Mouse (Mus musculus) CH12.LX (cell line): ENCODE data around the gene Bcl2l12. TPM values are rescaled to one million over a fixed set of nuclear protein-coding genes. Genes with fewer than 3 reads are reported as not detected.

ENCODE experiments used
- DNase-seq: peaks from one replicate; pipeline ENCODE4 v3.0.0-alpha.2; 2013; ENCODE audit errors: extremely low read depth
- H3K27ac ChIP-seq: 2 replicates; pipeline ENCODE4 v1.5.1; 2012; ENCODE audit warnings: low read depth, mild to moderate bottlenecking, control low read depth, moderate library complexity; ENCODE audit not compliant: insufficient read depth
- H3K27me3 ChIP-seq: replicated peaks from 2 replicates; pipeline ENCODE3; 2012; ENCODE audit warnings: inconsistent platforms
- H3K36me3 ChIP-seq, 2 experiments: replicated peaks in 1 of 2; 2 replicates each; pipeline versions ENCODE3 to v1.6.1; 2012; ENCODE audit warnings: inconsistent platforms in 1 of 2, low read length in 1 of 2, mild to moderate bottlenecking in 1 of 2, mixed read lengths in 1 of 2, moderate library complexity in 1 of 2; ENCODE audit not compliant: control insufficient read depth in 1 of 2, insufficient read depth in 1 of 2
- H3K4me1 ChIP-seq, 2 experiments: 2 replicates each; pipeline ENCODE4 v1.6.1; 2012; ENCODE audit warnings: inconsistent platforms in 1 of 2, moderate library complexity in 1 of 2; ENCODE audit not compliant: insufficient read depth in 2 of 2, control insufficient read depth in 1 of 2
- H3K4me2 ChIP-seq: 2 replicates; pipeline ENCODE4 v1.6.1; 2012; ENCODE audit warnings: low read depth, mild to moderate bottlenecking, control low read depth; ENCODE audit not compliant: poor library complexity, insufficient read depth, severe bottlenecking
- H3K4me3 ChIP-seq, 3 experiments: fragments of 150-350 bp in 1 of 3; sonication (generic) in 1 of 3; replicated peaks in 1 of 3; 2 replicates each; pipeline versions ENCODE3 to v1.5.1; 2011 to 2012; ENCODE audit warnings: low read depth in 2 of 3, low read length in 2 of 3, mild to moderate bottlenecking in 2 of 3, moderate library complexity in 2 of 3, control low read depth in 1 of 3, improper control_type of control experiment in 1 of 3, inconsistent platforms in 1 of 3, mixed read lengths in 1 of 3; ENCODE audit not compliant: poor library complexity in 1 of 3
- H3K79me2 ChIP-seq: replicated peaks from 2 replicates; pipeline ENCODE4 v1.6.1; 2012; ENCODE audit warnings: mild to moderate bottlenecking, moderate library complexity; ENCODE audit not compliant: control insufficient read depth, poor library complexity, insufficient read depth, severe bottlenecking; ENCODE audit errors: extremely low read depth
- H3K9ac ChIP-seq: 2 replicates; pipeline ENCODE4 v1.6.1; 2012; ENCODE audit warnings: low read depth, mild to moderate bottlenecking, control low read depth, moderate library complexity; ENCODE audit not compliant: insufficient read depth
- H3K9me3 ChIP-seq: replicated peaks from 2 replicates; pipeline ENCODE3; 2012; ENCODE audit warnings: low read length, inconsistent platforms, mixed read lengths
- BHLHE40 ChIP-seq: IDR thresholded peaks from 2 replicates; pipeline ENCODE4 v1.6.1; 2011; ENCODE audit warnings: mild to moderate bottlenecking, low read depth, low read length, improper control_type of control experiment
- CHD1 ChIP-seq: IDR thresholded peaks from 2 replicates; pipeline ENCODE4 v1.6.1; 2012; ENCODE audit warnings: low read depth, low read length, improper control_type of control experiment, inconsistent platforms
- CHD2 ChIP-seq: IDR thresholded peaks from 2 replicates; pipeline ENCODE4 v1.6.1; 2011; ENCODE audit warnings: low read length, improper control_type of control experiment
- CTCF ChIP-seq, 2 experiments: IDR thresholded peaks in 1 of 2; conservative IDR thresholded peaks in 1 of 2; 2 replicates each; pipeline ENCODE4 v1.5.1; 2011 to 2012; ENCODE audit warnings: low read depth in 2 of 2, low read length in 2 of 2, improper control_type of control experiment in 1 of 2, inconsistent platforms in 1 of 2, mild to moderate bottlenecking in 1 of 2, moderate library complexity in 1 of 2
- E2F4 ChIP-seq: IDR thresholded peaks from 2 replicates; pipeline ENCODE4 v1.6.1; 2011; ENCODE audit warnings: low read depth, low read length, improper control_type of control experiment; ENCODE audit not compliant: insufficient replicate concordance
- ELF1 ChIP-seq: IDR thresholded peaks from 2 replicates; pipeline ENCODE4 v1.6.1; 2014; ENCODE audit warnings: low read depth, mild to moderate bottlenecking, inconsistent platforms, low read length, improper control_type of control experiment
- EP300 ChIP-seq: IDR thresholded peaks from 2 replicates; pipeline ENCODE4 v1.6.1; 2011; ENCODE audit warnings: low read length, improper control_type of control experiment
- ETS1 ChIP-seq: conservative IDR thresholded peaks from 2 replicates; pipeline ENCODE4 v1.6.1; 2012; ENCODE audit warnings: low read depth, mild to moderate bottlenecking, inconsistent platforms, low read length, improper control_type of control experiment, moderate library complexity
- HCFC1 ChIP-seq: IDR thresholded peaks from 2 replicates; pipeline ENCODE4 v1.6.1; 2012; ENCODE audit warnings: low read depth, mild to moderate bottlenecking, inconsistent platforms, low read length, improper control_type of control experiment
- IRF4 ChIP-seq: IDR thresholded peaks from 2 replicates; pipeline ENCODE4 v1.6.1; 2014; ENCODE audit warnings: low read depth, mild to moderate bottlenecking, inconsistent platforms, low read length, improper control_type of control experiment
- JUN ChIP-seq: IDR thresholded peaks from 2 replicates; pipeline ENCODE4 v1.6.1; 2011; ENCODE audit warnings: low read depth, mild to moderate bottlenecking, low read length, improper control_type of control experiment, moderate library complexity; ENCODE audit not compliant: insufficient read depth
- KAT2A ChIP-seq: IDR thresholded peaks from 2 replicates; pipeline ENCODE4 v1.6.1; 2012; ENCODE audit warnings: low read length, improper control_type of control experiment, inconsistent platforms; ENCODE audit not compliant: insufficient replicate concordance
- MAFK ChIP-seq: IDR thresholded peaks from 2 replicates; pipeline ENCODE4 v1.6.1; 2011; ENCODE audit warnings: low read length, improper control_type of control experiment; ENCODE audit not compliant: insufficient replicate concordance
- MAX ChIP-seq: IDR thresholded peaks from 2 replicates; pipeline ENCODE4 v1.6.1; 2011; ENCODE audit warnings: low read length, improper control_type of control experiment
- MEF2A ChIP-seq: IDR thresholded peaks from 2 replicates; pipeline ENCODE4 v1.6.1; 2014; ENCODE audit warnings: low read depth, mild to moderate bottlenecking, inconsistent platforms, low read length, improper control_type of control experiment, borderline replicate concordance
- MXI1 ChIP-seq: IDR thresholded peaks from 2 replicates; pipeline ENCODE4 v1.6.1; 2011; ENCODE audit warnings: mild to moderate bottlenecking, low read depth, low read length, improper control_type of control experiment
- NELFE ChIP-seq: IDR thresholded peaks from 2 replicates; pipeline ENCODE4 v1.6.1; 2011; ENCODE audit warnings: low read depth, low read length, improper control_type of control experiment
- NRF1 ChIP-seq: IDR thresholded peaks from 2 replicates; pipeline ENCODE4 v1.6.1; 2014; ENCODE audit warnings: low read depth, mild to moderate bottlenecking, inconsistent platforms, low read length, improper control_type of control experiment, moderate library complexity
- PAX5 ChIP-seq: IDR thresholded peaks from 2 replicates; pipeline ENCODE4 v1.6.1; 2012; ENCODE audit warnings: low read length, inconsistent platforms, mixed read lengths
- POLR2A ChIP-seq: IDR thresholded peaks from 2 replicates; pipeline ENCODE4 v1.6.1; 2011; ENCODE audit warnings: low read depth, mild to moderate bottlenecking, improper control_type of control experiment, low read length
- POLR2AphosphoS2 ChIP-seq: IDR thresholded peaks from 2 replicates; pipeline ENCODE4 v1.6.1; 2011; ENCODE audit warnings: low read depth, low read length, improper control_type of control experiment
- RAD21 ChIP-seq: IDR thresholded peaks from 2 replicates; pipeline ENCODE4 v1.6.1; 2011; ENCODE audit warnings: low read depth, mild to moderate bottlenecking, low read length, improper control_type of control experiment, moderate library complexity
- RCOR1 ChIP-seq: conservative IDR thresholded peaks from 2 replicates; pipeline ENCODE4 v1.6.1; 2012; ENCODE audit warnings: low read depth, mild to moderate bottlenecking, inconsistent platforms, low read length, improper control_type of control experiment
- SMC3 ChIP-seq: IDR thresholded peaks from 2 replicates; pipeline ENCODE4 v1.6.1; 2011; ENCODE audit warnings: low read depth, low read length, improper control_type of control experiment
- TBP ChIP-seq: conservative IDR thresholded peaks from 2 replicates; pipeline ENCODE4 v1.6.1; 2011; ENCODE audit warnings: low read depth, low read length, improper control_type of control experiment
- UBTF ChIP-seq: IDR thresholded peaks from 2 replicates; pipeline ENCODE4 v1.6.1; 2012; ENCODE audit warnings: low read depth, mild to moderate bottlenecking, inconsistent platforms, low read length, improper control_type of control experiment, moderate library complexity
- USF1 ChIP-seq: IDR thresholded peaks from 2 replicates; pipeline ENCODE4 v1.6.1; 2014; ENCODE audit warnings: low read depth, mild to moderate bottlenecking, inconsistent platforms, low read length, improper control_type of control experiment
- USF2 ChIP-seq: conservative IDR thresholded peaks from 2 replicates; pipeline ENCODE4 v1.6.1; 2011; ENCODE audit warnings: low read depth, low read length, improper control_type of control experiment
- ZC3H11A ChIP-seq: IDR thresholded peaks from 2 replicates; pipeline ENCODE4 v1.6.1; 2012; ENCODE audit warnings: low read depth, mild to moderate bottlenecking, inconsistent platforms, low read length, improper control_type of control experiment
- ZKSCAN1 ChIP-seq: IDR thresholded peaks from 2 replicates; pipeline ENCODE4 v1.6.1; 2012; ENCODE audit warnings: low read depth, inconsistent platforms, low read length, improper control_type of control experiment, borderline replicate concordance
- ZMIZ1 ChIP-seq: IDR thresholded peaks from 2 replicates; pipeline ENCODE4 v1.6.1; 2012; ENCODE audit warnings: low read depth, mild to moderate bottlenecking, inconsistent platforms, low read length, improper control_type of control experiment
- dilution Hi-C: fragments of 300-500 bp; cut with MboI; formaldehyde crosslinking; loops from 2 replicates; pipeline ENCODE4 v1.14.3; 2020; ENCODE audit warnings: low sequenced_read_pairs; ENCODE audit not compliant: extremely low pct_unique_long_range_greater_than_20kb, extremely low pct_ligation_motif_present
- in situ Hi-C: fragments of 300-500 bp; cut with MboI; formaldehyde crosslinking; loops from 3 replicates; pipeline ENCODE4 v1.14.3; 2019; ENCODE audit warnings: low sequenced_read_pairs, low pct_ligation_motif_present, low pct_unique_long_range_greater_than_20kb, mixed read lengths
- polyA plus RNA-seq: library from polyadenylated mRNA; unstranded; fragments of >175 nt; gene quantifications from 2 replicates; pipeline ENCODE4 v1.2.1, GENCODE M21; 2012; ENCODE audit warnings: low read depth; ENCODE audit not compliant: insufficient read length
- total RNA-seq, 2 experiments: library from RNA; depleted of rRNA; stranded (reverse); fragments of 300-350 nt in 1 of 2; fragments of >200 nt in 1 of 2; gene quantifications; 2 replicates each; pipeline ENCODE4 v1.2.3; 2012 to 2014

Bcl2l12 gene
- total and polyA plus RNA-seq, 3 experiments = 9.2 to 12.6 (median 11.8) TPM

DNA sequence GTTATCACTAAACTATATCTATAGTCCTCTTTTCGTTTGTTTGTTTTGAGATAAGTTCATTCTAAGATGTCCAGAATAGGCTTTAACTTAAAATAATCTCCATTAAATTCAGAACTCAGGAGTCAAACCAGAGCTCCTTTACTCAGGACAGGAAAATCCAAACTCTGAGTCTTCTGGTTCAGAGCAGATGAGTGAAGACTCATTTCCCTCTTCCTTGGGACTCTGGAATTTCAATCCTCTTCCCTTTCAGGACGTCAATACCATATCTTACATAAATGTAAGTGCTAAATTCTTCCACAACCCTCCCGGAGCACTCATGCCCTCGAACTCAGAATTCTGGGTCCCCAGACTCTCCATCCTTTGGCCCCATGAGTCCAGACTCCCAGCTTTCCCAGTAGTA, 18.2 kb upstream of the Bcl2l12 start:
- Histone ChIP-seq H3K9me3 (no peaks in the 10 kb centered on the region), H3K9ac (peak overlapping the region; percentile 53), H3K36me3 (peaks cover 18 to 39% of the 10 kb centered on the region in 2 experiments), H3K79me2 (peaks cover 18% of the 10 kb centered on the region), H3K4me2 (peak overlapping the region; percentile 53), H3K27me3 (no peaks in the 10 kb centered on the region), H3K27ac (peak overlapping the region; percentile 81; the same call in 1 of the 2 replicates), H3K4me3 (peak overlapping the region; percentile 63 to 78 (median 67)), H3K4me1 (peaks cover 0 to 31% of the 10 kb centered on the region in 2 experiments; a peak in 2 of 4 replicates)
- DNase-seq = no peak
- in situ Hi-C loops = no loop called here
- TF ChIP-seq NRF1 (no peak), ZKSCAN1 (no peak), PAX5 (no peak), EP300 (no peak)
- dilution Hi-C loops = no loop called here

DNA sequence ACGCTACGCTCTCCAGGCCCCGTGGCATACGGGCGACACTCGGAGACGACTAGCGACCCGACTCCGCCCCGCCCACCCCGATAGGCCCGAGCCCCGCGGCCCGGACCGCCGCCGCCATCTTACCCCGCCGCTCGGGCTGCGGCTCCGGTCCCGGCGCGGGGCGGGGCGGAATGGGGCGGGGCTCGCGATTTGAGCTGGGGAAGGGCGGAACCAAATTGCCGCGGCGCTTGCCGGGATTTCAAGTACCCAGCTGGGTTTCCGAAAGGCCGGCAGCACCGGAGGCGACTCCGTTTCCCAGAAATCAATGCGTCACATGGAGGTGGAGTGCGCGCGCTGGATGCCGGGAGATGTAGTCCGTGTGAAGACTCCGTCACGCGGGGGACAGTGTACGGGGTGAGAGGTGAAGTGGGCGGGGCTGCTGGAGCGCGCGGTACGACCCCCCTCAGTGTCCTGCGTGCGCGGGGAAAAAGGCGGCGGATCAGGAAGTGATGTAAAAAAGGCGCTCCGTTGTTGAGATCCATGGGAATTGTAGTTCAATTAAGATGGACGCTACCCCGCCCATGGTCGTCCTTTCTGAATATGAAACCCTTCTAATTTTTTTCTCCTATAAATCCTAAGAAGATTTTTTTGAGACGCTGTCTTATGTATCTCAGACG, 17.6 kb upstream of the Bcl2l12 start, which contains the start of gene Scaf1:
Gene Scaf1 (minus strand): TSS at position 407 of the 656 bp plus-strand sequence.
- in situ Hi-C loops (no loop called here), dilution Hi-C loops (no loop called here)
- H3K27ac ChIP-seq = peak within 1 kb of the TSS; percentile 81
- H3K9ac ChIP-seq = peak within 1 kb of the TSS; percentile 100
- no peaks in the 10 kb centered on the region for H3K9me3 ChIP-seq
- H3K27me3 ChIP-seq = no peaks in the 10 kb centered on the region
- DNase-seq = peak; percentile 99
- H3K4me2 ChIP-seq = peak within 1 kb of the TSS; percentile 53
- H3K4me1 ChIP-seq = peaks cover 0 to 31% of the 10 kb centered on the region in 2 experiments; a peak in 2 of 4 replicates
- H3K4me3 ChIP-seq = peak within 1 kb of the TSS; percentile 63 to 99 (median 92)
- peaks cover 18% of the 10 kb centered on the region for H3K79me2 ChIP-seq
- H3K36me3 ChIP-seq = peaks cover 25 to 41% of the 10 kb centered on the region in 2 experiments
- peak; percentile 86 for TF ChIP-seq USF1
- peak; percentile 26; the same call in 1 of the 2 replicates for TF ChIP-seq NELFE
- peak; percentile 95 for TF ChIP-seq HCFC1
- TF ChIP-seq JUN = no peak
- peak; percentile 72 for TF ChIP-seq NRF1
- TF ChIP-seq ETS1 = no peak
- TF ChIP-seq SMC3 = no peak
- TF ChIP-seq RCOR1 = no peak
- peak; percentile 65; the same call in 1 of the 2 replicates for TF ChIP-seq POLR2A
- no peak for TF ChIP-seq MAFK
- peak; percentile 77 for TF ChIP-seq CHD2
- peak; percentile 83; the same call in 1 of the 2 replicates for TF ChIP-seq E2F4
- peak; percentile 44 for TF ChIP-seq MXI1
- no peak for TF ChIP-seq CHD1
- no peak for TF ChIP-seq CTCF (conservative IDR thresholded peaks at IDR 0.05 in 1 of 2, IDR thresholded peaks at IDR 0.05 in 1 of 2; ENCODE audit: low read depth in 2 of 2, low read length in 2 of 2)
- peak; percentile 40; the same call in 1 of the 2 replicates for TF ChIP-seq USF2
- peak; percentile 86 for TF ChIP-seq ELF1
- TF ChIP-seq BHLHE40 = peak; percentile 44
- TF ChIP-seq IRF4 = no peak; the same call in 1 of the 2 replicates
- TF ChIP-seq RAD21 = no peak
- TF ChIP-seq POLR2AphosphoS2 = no peak
- no peak for TF ChIP-seq PAX5
- TF ChIP-seq MAX = peak; percentile 61; the same call in 1 of the 2 replicates
- 0 out of 2 replicates have a peak, but pooled peaks have one; percentile 13 for TF ChIP-seq UBTF
- no peak for TF ChIP-seq ZMIZ1
- no peak for TF ChIP-seq TBP
- peak; percentile 60; the same call in 1 of the 2 replicates for TF ChIP-seq MEF2A
- TF ChIP-seq EP300 = no peak
- no peak for TF ChIP-seq ZKSCAN1
- TF ChIP-seq KAT2A = peak; percentile 99
- TF ChIP-seq ZC3H11A = no peak
